Mouse (Mus musculus): Measurements from ENCODE around the gene Vmn1r74.

DNA sequence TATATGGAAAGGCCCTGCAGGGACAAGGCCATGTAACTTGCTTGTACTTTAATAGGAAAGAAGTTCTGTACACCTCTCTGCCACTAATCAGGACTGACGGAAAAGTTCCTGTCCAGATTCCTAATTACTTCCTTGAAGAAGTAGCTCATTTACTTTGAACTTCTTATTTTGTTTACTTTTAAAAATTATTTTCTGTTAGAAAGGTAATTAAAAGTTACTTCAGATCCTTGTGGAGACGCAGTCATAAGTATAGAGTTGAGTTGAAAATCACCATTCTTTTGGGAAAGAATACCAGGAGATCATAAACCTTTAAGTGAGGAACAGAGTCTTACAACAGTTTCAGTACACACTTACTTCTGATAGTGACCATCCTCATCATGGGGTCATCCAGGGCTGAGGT lies at the start of gene Vmn1r74:
- TF ChIP-seq POLR2A (IDR thresholded peaks at IDR 0.05; ENCODE audit: borderline replicate concordance, control insufficient read depth, low read depth, low read length), result no peak
- no peak for TF ChIP-seq CTCF (IDR thresholded peaks at IDR 0.05; ENCODE audit: control insufficient read depth, insufficient read depth, low read length)
